Mouse (Mus musculus) hindbrain, embryonic 11.5 days (tissue): ENCODE measurements at regions not wholly inside any gene's neighbourhood (a gene's known extent, or its start where the extent isn't known, plus 50 kb on each side); places are given as distances from the start of the nearest gene placed in this dataset.
"Not testable (repeated sequence)": the region's sequence is repeated elsewhere in the genome, so short reads cannot be mapped to it uniquely, and the experiment has no call there.

Experiments used
- ATAC-seq: fragments of 200-750 bp; cut with Nextera tagmentation; 2 replicates; pipeline ENCODE4 v1.8.0; 2017; ENCODE audit warnings: mild to moderate bottlenecking, moderate TSS enrichment, moderate library complexity; ENCODE audit not compliant: low FRiP score
- DNase-seq: peaks from one replicate; pipeline ENCODE4 v3.0.0-alpha.2; 2015; ENCODE audit warnings: low spot score
- H3K27ac ChIP-seq: fragments of 300-500 bp; sonication (generic); 2 replicates; pipeline ENCODE4 v1.5.1; 2014; ENCODE audit warnings: mild to moderate bottlenecking, low read depth, low read length
- H3K27me3 ChIP-seq: fragments of 300-500 bp; sonication (generic); 2 replicates; pipeline ENCODE4 v1.6.1; 2014; ENCODE audit warnings: mild to moderate bottlenecking, low read length, moderate library complexity, mixed read lengths; ENCODE audit not compliant: control insufficient read depth, insufficient read depth
- H3K36me3 ChIP-seq: fragments of 300-500 bp; sonication (generic); 2 replicates; pipeline ENCODE4 v1.6.1; 2014; ENCODE audit warnings: mild to moderate bottlenecking, low read length, moderate library complexity, mixed read lengths; ENCODE audit not compliant: control insufficient read depth, insufficient read depth
- H3K4me1 ChIP-seq: fragments of 300-500 bp; sonication (generic); replicated peaks from 2 replicates; pipeline ENCODE4 v1.6.1; 2014; ENCODE audit warnings: low read length, mixed read lengths; ENCODE audit not compliant: control insufficient read depth, insufficient read depth
- H3K4me2 ChIP-seq: fragments of 300-500 bp; sonication (generic); replicated peaks from 2 replicates; pipeline ENCODE4 v1.6.1; 2014; ENCODE audit warnings: mild to moderate bottlenecking, low read depth, low read length
- H3K4me3 ChIP-seq: fragments of 300-500 bp; sonication (generic); 2 replicates; pipeline ENCODE4 v1.5.1; 2014; ENCODE audit warnings: low read depth, low read length
- H3K9ac ChIP-seq: fragments of 300-500 bp; sonication (generic); 2 replicates; pipeline ENCODE4 v1.6.1; 2014; ENCODE audit warnings: low read depth, low read length
- H3K9me3 ChIP-seq: fragments of 300-500 bp; sonication (generic); 2 replicates; pipeline ENCODE4 v1.6.1; 2016; ENCODE audit warnings: low read length; ENCODE audit not compliant: control insufficient read depth
- WGBS: fragments of 180-500 bp; shearing (Covaris S2); extraction: QIAGEN DNeasy Blood & Tissue Kit; methylation state at CpG from one replicate; pipeline ENCODE4 v1.1.7; 2014; 5-methylcytosine and 5-hydroxymethylcytosine counted together

- Histone ChIP-seq H3K4me1 (no peaks in the 10 kb centered on the region), H3K4me2 (no peak overlapping the region), H3K36me3 (no peaks in the 10 kb centered on the region), H3K9me3 (no peaks in the 10 kb centered on the region), H3K4me3 (no peak overlapping the region), H3K27ac (no peak overlapping the region), H3K9ac (no peak overlapping the region), H3K27me3 (no peaks in the 10 kb centered on the region)
- 30% methylated on average over 8 of the region's 8 CpGs for WGBS
- DNase-seq (peak; percentile 61), ATAC-seq (peak; percentile 89)
These were observed 853.1 kb upstream of the Pou3f2 start for GRCm38 (mm10) chr4:23341240-23341639.

GRCm38 (mm10) chr4:23338481-23338880, 850.3 kb upstream of the Pou3f2 start:
- Histone ChIP-seq H3K4me2 (no peak overlapping the region), H3K4me1 (no peaks in the 10 kb centered on the region), H3K4me3 (no peak overlapping the region), H3K36me3 (no peaks in the 10 kb centered on the region), H3K9ac (no peak overlapping the region), H3K9me3 (no peaks in the 10 kb centered on the region), H3K27ac (no peak overlapping the region), H3K27me3 (no peaks in the 10 kb centered on the region)
- WGBS = 68% methylated on average over 5 of the region's 5 CpGs
- DNase-seq = no peak
- ATAC-seq = no peak

GRCm38 (mm10) chr4:23300617-23301016, 812.5 kb upstream of the Pou3f2 start:
- no peaks in the 10 kb centered on the region for H3K9me3 ChIP-seq
- no peak overlapping the region for H3K4me3 ChIP-seq
- no peaks in the 10 kb centered on the region for H3K4me1 ChIP-seq
- H3K27ac ChIP-seq = no peak overlapping the region
- no peak overlapping the region for H3K4me2 ChIP-seq
- 30% methylated on average over 2 of the region's 2 CpGs for WGBS
- ATAC-seq = no peak
- DNase-seq = no peak
- no peaks in the 10 kb centered on the region for H3K36me3 ChIP-seq
- H3K27me3 ChIP-seq = no peaks in the 10 kb centered on the region
- no peak overlapping the region for H3K9ac ChIP-seq

- DNase-seq (no peak), ATAC-seq (no peak)
- no peak overlapping the region for H3K9ac ChIP-seq
- no peaks in the 10 kb centered on the region for H3K9me3 ChIP-seq
- H3K4me3 ChIP-seq = no peak overlapping the region
- no peaks in the 10 kb centered on the region for H3K4me1 ChIP-seq
- H3K27ac ChIP-seq = no peak overlapping the region
- no peaks in the 10 kb centered on the region for H3K36me3 ChIP-seq
- WGBS = 79% methylated on average over 6 of the region's 6 CpGs
- H3K4me2 ChIP-seq = no peak overlapping the region
- no peaks in the 10 kb centered on the region for H3K27me3 ChIP-seq
These were observed 791.9 kb upstream of the Pou3f2 start for GRCm38 (mm10) chr4:23280087-23280486.

- Histone ChIP-seq H3K36me3 (no peaks in the 10 kb centered on the region), H3K4me2 (no peak overlapping the region), H3K27ac (no peak overlapping the region), H3K4me3 (no peak overlapping the region), H3K4me1 (no peaks in the 10 kb centered on the region), H3K9ac (no peak overlapping the region), H3K9me3 (no peaks in the 10 kb centered on the region), H3K27me3 (no peaks in the 10 kb centered on the region)
- ATAC-seq (no peak), DNase-seq (no peak)
- 85% methylated on average over 5 of the region's 5 CpGs for WGBS
These were observed 787.0 kb upstream of the Pou3f2 start for GRCm38 (mm10) chr4:23275203-23275602.

GRCm38 (mm10) chr4:23271947-23272346, 783.8 kb upstream of the Pou3f2 start:
- Histone ChIP-seq H3K36me3 (no peaks in the 10 kb centered on the region), H3K27ac (no peak overlapping the region), H3K4me2 (no peak overlapping the region), H3K27me3 (no peaks in the 10 kb centered on the region), H3K4me1 (no peaks in the 10 kb centered on the region), H3K4me3 (no peak overlapping the region), H3K9ac (no peak overlapping the region), H3K9me3 (no peaks in the 10 kb centered on the region)
- peak; percentile 11 for DNase-seq
- ATAC-seq = no peak

- Histone ChIP-seq H3K9me3 (no peaks in the 10 kb centered on the region), H3K36me3 (no peaks in the 10 kb centered on the region), H3K9ac (no peak overlapping the region), H3K4me2 (no peak overlapping the region), H3K27me3 (no peaks in the 10 kb centered on the region), H3K4me1 (no peaks in the 10 kb centered on the region), H3K4me3 (no peak overlapping the region), H3K27ac (no peak overlapping the region)
- ATAC-seq = no peak
- no peak for DNase-seq
- WGBS = 88% methylated on average over 4 of the region's 4 CpGs
These were observed 772.2 kb upstream of the Pou3f2 start for GRCm38 (mm10) chr4:23260371-23260770.

GRCm38 (mm10) chr4:23234960-23235359, 746.8 kb upstream of the Pou3f2 start:
- no peak overlapping the region for H3K27ac ChIP-seq
- ATAC-seq (no peak), DNase-seq (no peak)
- WGBS = 54% methylated on average over 1 of the region's 1 CpGs
- no peaks in the 10 kb centered on the region for H3K9me3 ChIP-seq
- H3K4me3 ChIP-seq = no peak overlapping the region
- H3K36me3 ChIP-seq = no peaks in the 10 kb centered on the region
- H3K27me3 ChIP-seq = no peaks in the 10 kb centered on the region
- no peak overlapping the region for H3K4me2 ChIP-seq
- H3K4me1 ChIP-seq = no peaks in the 10 kb centered on the region
- no peak overlapping the region for H3K9ac ChIP-seq

GRCm38 (mm10) chr4:23194756-23195155, 706.6 kb upstream of the Pou3f2 start:
- DNase-seq, H3K27me3 ChIP-seq, ATAC-seq, H3K9ac ChIP-seq, H3K27ac ChIP-seq, H3K4me1 ChIP-seq, H3K4me3 ChIP-seq, H3K9me3 ChIP-seq, H3K4me2 ChIP-seq, H3K36me3 ChIP-seq: not testable (repeated sequence)
- 94% methylated on average over 1 of the region's 1 CpGs for WGBS
